Mouse (Mus musculus): ENCODE measurements around the gene Cnpy1.

Cnpy1 gene

DNA sequence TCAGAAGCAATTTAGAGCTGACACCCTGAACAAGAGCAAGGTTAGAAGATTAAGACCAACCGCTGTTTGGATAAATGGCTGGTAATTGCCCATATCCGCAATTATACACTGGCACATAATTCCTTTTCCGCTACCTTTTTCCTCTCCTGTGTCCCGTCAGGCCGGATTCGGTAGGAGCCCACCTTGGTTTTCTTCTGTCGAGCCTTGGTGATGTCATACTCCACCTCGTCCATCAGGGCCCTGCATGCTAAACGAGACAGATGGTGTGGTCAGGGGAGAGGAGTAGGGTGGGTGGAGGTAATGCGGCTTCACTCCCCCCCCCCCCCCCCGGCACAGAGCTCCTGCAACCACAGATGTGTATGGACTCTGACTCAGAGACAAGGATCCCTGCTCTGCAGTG is at the start of gene Cnpy1:
TSS of gene Cnpy1 (minus strand) at position 233 of the 400 bp plus-strand sequence.
- in situ Hi-C loops (cut with MboI, MseI) = no loop called here

DNA sequence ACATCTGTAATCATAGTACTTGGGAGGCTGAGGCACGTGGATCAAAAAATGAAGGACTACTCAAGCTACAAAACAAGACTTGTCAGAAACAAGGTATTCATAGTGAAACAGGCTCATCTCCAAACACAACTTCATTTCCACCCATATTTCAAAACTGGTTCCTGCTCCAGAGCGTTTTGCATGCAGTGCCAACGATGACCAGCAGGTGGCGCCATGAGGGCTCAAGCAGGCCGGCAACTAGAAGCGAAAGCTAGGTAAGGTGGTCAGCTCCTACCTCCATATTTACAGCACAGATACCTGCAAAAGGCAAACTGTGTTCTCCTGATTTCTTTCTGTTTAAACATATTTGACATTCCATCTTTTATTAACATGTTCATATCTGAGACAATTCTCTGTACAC is 48.4 kb upstream of the Cnpy1 start:
- in situ Hi-C loops (cut with MboI, MseI) = no loop called here

DNA sequence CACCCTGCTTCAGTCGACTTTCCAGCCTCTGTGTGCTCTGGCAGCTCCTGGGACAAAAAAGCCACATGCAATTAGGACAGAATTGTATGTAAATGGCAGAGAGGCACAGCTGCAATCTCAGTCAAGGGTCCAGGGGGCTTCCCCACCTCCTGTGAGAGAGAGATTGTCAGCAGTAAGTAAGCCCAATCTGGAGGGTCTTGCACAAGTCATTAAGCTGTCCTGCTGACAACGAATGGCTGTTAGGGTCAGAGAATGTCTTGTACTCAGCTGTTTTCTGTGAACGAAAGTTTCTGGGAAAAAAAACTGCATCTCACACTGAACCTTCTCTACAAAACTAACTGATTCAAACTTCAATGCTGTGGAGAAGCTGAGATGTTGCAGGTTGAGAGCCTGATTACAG is 46.7 kb upstream of the Cnpy1 start:
- in situ Hi-C loops (cut with MboI, MseI) = no loop called here

DNA sequence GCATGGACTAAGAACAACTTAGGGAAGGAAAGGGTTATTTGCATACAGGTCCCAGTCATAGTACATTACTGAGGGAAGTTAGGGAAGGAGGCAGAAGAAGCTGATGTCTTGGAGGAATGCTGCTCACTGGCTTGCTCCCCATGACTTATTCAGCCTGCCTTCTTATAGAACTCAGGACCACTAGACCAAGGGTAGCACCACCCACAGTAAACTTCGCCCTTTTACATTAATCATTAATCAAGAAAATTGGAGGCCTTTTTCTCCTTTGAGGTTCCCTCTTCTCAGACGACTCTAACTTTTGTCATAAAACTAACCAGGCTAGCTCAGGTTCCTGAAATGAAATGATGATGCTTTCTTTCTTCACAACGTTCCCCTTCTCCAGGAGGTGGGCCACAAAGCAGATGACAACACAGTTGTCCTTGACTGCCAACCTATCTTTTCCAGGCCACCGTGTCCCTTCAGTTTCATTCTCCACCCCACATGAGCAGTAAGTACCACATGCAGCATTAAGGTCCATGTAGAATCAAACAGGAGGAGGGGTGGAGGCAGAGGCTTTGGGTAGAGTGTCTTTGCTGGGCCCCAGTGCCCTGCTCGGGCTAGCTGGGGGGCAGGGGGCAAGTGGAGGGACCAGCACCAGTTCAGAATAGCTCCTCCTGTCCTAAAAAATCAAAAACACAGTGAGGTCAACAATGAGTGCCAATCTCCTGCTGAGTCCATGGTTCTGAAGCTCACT is 45.7 kb upstream of the Cnpy1 start:
- in situ Hi-C loops (cut with MboI, MseI) = no loop called here

DNA sequence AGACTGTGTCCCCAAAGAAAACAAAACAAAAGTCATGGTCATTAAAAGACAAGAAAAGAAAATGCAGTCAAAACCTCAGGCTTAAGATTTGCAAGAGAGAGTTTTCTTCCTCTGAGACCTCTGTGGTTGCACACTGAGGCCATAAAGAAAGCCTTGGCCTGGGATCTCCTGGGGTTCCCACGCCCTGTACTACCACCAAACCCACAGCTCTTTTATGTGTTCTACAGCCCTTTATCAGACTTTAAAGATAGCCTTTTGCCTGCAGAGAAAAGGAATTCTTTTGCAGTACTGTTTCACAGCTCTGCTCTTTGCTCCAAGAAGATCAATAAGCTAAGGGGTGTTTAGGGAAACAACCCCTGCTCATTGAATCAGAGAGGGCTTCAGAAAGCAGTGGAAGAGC is 45.0 kb upstream of the Cnpy1 start:
- in situ Hi-C loops (cut with MboI, MseI) = no loop called here

DNA sequence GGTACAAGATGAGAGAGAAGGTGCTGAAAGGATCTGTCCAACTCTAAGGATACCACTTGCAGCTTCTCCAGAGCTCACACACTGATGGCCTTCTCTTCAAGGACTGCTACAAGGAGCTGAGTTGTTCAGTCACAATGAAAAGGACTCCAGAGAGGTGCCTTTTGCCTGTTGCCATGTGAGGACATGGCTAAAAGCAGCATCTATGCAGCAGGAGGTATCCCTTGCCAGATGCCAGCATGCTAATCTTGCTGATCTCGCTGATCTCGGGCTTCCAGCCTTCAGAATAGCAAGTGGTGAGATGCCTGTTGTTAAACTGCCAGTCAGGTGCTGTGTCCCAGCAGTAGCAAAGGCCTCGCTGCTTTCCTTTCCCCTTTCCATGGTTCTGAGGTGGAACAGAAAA is 43.5 kb upstream of the Cnpy1 start:
- in situ Hi-C loops (cut with MboI, MseI) = no loop called here

DNA sequence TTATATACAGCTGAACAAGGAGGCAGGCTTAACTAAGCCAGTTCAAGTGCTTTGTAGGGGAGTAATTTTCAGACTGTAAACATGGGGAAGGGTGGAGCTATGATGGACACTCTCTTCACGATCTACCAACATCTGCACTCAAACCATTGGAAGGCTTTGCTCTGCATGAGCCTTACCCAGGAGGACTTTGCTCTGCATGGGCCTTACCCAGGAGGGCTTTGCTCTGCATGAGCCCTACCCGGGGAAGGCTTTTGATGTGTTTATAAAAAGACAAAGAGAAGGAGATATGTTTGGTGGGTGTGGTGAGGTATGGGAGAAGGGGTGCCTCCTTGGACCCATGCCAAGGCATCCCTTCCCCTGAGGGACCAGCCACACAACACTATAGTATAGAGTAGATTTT is 31.7 kb upstream of the Cnpy1 start:
- in situ Hi-C loops (cut with MboI, MseI) = no loop called here

DNA sequence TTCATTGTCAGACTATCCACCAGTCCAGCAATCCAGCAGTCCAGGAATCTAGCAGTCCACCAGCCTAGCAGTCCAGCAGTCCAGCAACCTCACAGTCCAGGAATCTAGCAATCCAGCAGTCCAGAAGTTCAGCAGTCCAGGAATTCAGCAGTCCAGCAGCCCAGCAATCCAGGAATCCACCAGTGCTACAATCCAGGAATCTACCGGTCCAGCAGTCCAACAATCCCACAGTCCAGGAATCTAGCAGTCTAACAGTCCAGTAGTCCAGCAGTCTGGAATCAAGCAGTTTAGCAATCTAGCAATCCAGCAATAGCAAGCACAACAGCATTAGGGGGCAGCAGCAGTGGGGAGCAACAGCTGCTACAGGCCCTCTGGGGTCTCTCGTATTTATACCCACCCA is 27.2 kb upstream of the Cnpy1 start:
- in situ Hi-C loops (cut with MboI, MseI) = no loop called here

DNA sequence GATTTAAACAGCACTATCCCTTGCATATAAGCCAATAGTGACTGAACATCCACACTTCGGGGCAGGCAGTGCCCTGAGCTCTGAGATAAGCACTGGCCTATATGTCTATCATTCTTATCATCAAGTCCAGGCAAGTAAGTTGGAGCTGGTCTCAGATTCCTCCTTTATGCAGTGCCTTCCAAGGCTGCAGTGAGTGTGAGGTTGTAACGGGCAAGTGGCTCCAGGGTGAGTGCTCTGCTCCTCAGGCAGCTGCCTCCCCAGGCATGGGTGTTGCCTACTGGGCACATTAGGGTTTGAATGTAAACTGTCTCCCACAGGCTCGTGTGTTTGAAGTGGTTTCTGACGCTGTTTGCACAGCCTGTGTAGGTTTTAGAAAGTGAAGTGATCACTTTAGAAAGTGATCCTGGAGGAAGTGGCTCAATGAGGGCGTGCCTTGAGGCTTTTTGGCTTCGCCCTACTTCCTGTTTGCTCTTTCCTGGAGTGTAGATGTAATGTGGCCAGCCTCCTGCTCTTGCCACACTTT is 23.9 kb upstream of the Cnpy1 start:
- in situ Hi-C loops (cut with MboI, MseI) = no loop called here

DNA sequence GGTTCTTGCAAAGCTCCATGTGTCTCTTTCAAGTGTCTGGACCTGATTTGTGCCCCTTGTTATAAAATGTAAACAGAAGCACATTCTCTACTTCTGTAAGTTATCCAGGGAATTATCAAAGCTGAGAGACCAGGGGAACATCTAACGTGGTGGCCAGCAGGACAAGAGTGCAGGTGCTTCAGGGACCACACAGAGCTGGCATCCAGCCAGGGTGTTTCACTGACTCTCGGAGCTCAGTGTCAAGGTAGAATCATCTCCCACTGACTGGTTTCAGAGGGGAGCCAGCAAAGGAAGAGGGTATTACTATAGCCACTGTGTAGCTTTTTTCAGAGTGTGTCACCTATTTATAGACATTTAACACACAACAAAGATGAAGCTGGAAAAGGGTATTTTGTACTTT is 22.0 kb upstream of the Cnpy1 start:
- in situ Hi-C loops (cut with MboI, MseI) = no loop called here

DNA sequence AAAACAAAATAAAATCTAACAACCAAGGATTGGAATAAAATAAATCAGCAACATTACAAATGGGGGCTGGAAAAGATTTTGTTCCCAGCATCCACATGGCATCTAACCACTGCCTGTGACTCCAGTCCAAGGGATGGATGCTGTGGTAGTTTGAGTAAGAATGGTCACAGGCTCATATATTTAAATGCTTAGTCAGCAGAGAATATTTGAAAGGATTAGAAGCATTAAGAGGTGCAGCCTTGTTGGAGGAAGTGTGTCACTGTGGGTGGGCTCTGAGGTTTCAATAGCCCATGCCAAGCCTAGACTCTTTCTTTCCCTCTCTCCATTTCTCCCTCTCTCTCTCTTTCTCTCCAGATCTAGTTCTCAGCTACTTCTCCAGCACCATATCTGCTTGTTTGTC is 20.0 kb upstream of the Cnpy1 start:
- in situ Hi-C loops (cut with MboI, MseI) = no loop called here

DNA sequence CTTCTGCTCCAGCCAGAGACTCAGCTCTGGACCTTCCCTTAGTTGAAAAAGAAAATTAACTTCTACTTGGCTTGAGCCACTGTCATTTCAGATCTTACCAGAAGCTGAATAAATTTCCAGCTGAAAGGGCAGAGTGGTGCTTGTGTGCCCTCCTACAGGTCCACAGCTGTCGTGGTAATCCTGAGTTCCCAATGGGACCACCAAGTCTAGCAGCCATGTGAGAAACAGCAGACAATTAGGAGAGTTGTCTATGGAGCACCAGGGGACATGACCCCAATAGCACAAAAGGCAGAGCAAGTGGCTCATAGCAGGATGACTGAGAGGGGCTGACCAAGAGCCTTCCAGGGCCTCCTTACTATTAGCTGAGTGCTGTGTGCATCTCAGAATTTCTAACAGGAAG is 18.2 kb upstream of the Cnpy1 start:
- in situ Hi-C loops (cut with MboI, MseI) = no loop called here

DNA sequence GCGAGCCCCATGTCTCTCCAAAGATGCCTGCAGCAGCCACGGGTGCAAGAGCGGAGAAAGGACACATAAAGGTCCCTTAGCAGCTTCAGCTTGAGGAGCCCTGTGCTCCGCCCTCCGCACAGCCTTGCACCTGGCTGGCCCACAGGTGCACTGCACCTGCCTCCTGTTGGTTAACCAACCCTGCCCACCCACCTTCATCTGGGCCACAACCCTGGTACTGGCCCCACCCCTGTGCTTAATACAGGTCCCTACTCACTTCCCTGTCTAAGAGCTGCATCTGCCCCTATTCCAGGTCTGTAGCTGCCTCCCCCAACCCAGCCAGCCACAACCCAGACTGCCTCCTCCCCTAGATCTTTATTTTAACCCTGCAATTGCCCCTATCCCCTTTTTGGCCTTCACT is 16.5 kb upstream of the Cnpy1 start:
- in situ Hi-C loops (cut with MboI, MseI) = no loop called here

DNA sequence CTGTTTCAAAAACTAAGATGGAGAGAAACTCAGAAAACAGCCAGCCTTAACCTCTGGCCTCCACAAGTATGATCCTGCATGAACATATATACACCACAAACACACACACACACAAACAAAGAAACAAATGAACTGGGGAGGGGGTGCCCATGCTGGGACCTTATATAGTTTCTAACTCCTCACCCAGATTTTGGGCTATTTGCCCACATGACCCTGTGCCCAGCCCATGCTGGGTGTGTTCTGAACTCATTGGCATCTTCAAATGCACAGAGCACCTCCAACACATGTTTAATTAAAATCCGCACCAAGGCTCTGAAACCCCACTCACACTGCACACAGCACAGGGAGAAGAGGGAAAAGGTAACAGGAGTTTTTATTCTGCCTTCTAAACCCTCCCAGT is 14.3 kb upstream of the Cnpy1 start:
- in situ Hi-C loops (cut with MboI, MseI) = no loop called here

DNA sequence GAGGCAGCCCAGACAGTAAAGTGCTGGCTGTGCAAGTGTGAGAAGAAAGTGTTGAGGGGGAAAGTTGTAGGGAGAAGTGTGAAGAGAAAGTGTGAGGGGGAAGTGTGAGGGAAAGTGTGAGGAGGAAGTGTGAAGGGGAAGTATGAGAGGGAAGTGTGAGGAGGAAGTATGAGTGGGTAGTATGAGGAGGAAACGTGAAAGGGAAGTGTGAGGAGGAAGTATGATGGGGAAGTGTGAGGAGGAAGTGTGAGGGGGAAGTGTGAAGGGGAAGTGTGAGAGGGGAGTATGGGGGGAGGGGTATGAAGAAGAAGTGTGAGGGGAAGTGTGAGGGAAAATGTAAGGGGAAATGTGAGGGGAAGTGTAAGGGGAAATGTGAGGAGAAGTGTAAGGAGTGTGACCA is 13.8 kb upstream of the Cnpy1 start:
- in situ Hi-C loops (cut with MboI, MseI) = no loop called here

DNA sequence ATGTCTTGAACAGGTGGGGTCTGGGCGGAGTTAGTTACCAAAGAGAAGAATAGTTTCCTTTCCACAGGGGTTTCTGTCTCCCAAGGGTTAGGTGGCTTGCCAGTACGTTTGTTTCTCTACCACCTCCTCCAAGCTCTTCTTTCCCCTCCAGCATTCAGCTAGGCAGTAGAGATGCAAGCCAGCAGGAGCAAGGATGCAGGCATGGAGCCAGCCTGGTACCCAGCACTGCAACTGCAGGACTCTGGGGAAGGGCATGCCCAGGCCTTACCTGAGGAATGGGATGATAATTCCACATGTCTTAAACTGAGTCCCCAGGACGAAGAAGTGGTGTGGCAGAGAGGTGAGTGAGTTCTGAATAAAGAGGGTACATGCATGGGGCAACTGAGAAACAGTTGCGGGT is 12.2 kb upstream of the Cnpy1 start:
- in situ Hi-C loops (cut with MboI, MseI) = no loop called here

DNA sequence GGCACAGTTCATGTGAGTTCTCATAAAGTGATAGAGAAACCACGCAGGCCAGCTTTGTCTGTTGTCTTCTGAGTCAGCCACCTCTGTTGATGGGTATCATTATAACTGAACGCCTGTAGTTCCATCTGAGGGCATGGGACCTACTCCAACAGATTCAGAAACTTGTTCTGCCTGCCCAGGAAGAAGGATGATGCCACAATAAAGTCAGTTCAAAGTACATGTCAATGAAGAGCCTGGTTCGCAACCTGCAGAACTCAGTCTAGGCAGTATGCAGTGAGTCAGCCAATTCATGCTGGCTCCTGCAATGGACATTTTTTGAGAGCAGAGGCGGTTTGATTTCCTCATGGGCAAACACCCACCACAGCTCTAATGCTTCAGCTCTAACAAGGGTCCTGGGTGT is 7.4 kb upstream of the Cnpy1 start:
- in situ Hi-C loops (cut with MboI, MseI) = no loop called here

DNA sequence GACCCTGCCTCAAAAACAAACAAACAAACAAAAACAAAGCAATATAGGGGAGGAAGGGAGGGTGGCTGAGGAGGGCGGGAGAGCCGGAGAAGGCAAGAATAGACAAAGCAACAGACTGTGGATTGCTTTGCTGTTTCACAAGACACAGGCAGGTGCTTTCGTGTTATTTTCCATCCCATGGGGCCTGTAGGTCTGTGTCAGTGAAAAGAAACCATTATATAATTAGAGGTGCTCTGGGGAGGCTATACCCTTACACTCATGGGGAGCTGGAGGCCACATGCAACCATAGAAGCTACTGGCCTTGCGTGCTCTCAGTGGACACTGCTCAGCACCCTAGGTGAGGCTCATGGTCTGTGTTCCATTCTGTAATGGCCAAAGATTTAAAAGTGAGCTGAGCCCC is 6.7 kb upstream of the Cnpy1 start:
- in situ Hi-C loops (cut with MboI, MseI) = no loop called here

DNA sequence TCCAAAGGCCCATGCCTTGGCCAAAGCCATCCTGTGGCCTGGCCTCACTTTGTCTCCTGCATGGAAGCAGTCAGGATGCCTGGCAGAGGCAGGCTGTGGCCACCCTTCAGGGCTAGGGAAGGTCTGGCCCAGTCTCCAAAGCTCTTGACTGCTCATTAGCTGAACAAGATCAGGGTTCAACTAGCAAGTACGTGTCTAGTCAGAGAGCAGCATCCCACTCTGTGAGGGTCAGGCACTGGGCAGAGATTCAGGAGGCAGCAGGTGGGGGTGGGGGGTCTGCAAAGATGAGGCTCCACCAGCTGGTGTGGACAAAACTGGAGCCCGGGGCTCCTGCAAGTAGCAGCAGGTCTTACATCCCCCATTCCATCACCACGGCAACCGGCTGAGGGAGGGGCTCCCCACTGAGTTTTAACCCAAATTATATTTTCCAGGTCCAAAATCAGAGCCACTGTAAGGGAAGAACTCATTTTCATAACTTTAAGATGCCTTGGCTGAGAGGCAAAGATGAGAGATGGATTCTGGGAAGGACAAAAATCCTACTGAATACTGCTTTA is 5.7 kb upstream of the Cnpy1 start:
- in situ Hi-C loops (cut with MboI, MseI) = no loop called here

DNA sequence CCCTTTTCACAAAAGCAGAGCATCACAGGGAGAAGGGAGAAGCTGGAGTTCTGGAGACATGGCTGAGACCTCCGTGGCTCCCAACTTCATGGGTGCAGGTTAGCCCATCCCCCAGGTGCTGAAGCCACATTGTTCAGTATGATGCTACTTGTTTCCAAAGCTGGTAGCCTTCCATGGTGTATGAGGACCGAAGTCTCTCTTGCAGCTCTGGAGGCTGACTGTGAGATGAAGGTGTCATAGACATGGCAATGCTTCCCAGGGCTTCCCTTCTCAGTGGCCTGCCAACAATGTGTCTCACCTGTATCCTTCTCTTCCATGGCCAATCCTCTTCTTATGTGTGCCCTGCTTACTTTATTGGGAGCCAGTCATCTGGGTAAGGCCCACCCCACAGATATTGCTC is 4.9 kb upstream of the Cnpy1 start:
- in situ Hi-C loops (cut with MboI, MseI) = no loop called here

DNA sequence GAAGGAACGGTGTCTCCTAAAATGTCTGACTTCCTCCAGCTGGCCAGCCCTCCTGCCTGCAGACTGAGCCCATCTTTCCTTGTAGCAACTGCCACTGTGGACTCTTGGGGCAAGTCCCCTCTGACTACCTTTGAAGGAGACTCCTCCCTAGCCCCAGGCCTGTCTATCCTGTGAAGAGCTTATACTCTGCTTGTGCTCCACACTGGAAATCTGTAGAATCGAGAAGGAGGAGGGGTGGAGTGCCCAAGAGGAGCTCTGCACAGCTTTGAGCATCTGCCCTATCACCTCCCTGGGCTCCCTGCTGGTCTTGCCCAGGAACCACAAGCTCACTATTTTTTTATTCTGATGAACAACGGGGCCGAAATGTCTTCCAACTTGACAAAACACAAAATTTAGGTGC is 485 bp downstream of the Cnpy1 start:
- in situ Hi-C loops (cut with MboI, MseI) = no loop called here

DNA sequence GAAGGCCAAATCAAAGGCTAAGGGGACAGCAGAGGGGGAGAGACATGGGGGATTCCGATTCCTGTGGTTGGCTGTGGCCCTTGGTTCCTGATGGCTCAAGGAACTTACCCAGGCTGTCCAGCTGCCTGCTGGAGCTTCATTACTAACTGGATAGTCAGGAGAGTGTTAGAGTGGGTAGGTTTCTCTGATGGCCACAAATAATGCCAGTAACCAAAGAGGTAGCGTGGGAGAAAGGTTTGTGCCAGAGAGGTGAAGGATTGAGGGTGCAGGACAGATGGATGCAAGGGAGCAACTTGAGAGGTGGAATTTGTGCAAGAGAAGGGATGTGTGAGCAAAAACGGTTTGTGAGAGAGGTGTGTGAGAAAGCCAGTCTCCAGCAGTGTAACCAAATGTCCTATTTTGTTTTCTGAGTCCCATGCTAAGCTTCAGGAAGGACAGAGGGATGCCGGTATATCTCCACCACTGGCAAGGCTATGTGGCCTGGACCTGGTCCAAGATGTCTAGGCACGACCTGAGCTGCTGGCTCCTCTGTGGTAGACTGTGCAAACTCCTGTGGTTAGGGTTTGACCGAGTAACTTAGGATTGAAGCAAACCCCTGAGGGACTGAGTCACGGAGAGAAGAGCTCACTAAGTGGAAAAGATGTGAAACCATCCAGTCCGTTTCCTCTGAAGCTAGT is 2.0 kb downstream of the Cnpy1 start:
- in situ Hi-C loops (cut with MboI, MseI) = no loop called here

DNA sequence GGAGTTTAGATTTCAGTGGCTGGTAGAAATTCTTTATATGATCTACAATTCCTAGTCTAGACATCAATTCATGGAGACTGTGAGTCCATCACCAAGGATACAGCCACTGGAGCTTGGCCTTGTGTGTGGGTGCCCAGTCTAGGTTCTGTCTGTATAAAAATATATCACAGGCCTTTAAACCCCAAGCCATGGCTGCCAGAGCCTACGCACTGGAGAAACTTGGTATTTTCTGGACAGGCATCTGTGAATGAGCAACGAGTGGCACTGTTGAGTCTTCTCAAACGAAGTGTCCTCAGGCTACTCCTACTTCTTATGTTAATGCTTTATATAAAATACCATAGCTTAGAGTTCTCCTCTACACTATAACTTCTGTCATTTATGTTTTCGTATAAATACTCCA is 4.2 kb downstream of the Cnpy1 start:
- in situ Hi-C loops (cut with MboI, MseI) = no loop called here
